Mouse (Mus musculus) monocyte, adult 5-6 weeks (primary cell): ENCODE measurements around the gene Ppp4r1. TPM values are rescaled to one million over a fixed set of nuclear protein-coding genes. Genes with fewer than 3 reads are reported as not detected.
A peak's percentile ranks its signal among the peaks of the same experiment; 100 is the strongest.

Experiments used
- ATAC-seq: fragments of 153-309, 156-312 bp; replicated peaks from 2 replicates; pipeline ENCODE4 v1.8.0; 2017; ENCODE audit warnings: mild to moderate bottlenecking; ENCODE audit not compliant: low TSS enrichment, insufficient number of reproducible peaks, severe bottlenecking, poor library complexity, low FRiP score
- total RNA-seq: library from RNA; stranded (forward); fragments of 200-1000, 200-491, 200-594 nt; gene quantifications from 3 replicates; pipeline ENCODE4 v1.2.3, GENCODE M21; 2017

Gene Ppp4r1
- total RNA-seq: 81.9 to 108 TPM (median 105 TPM) in 3 replicates

- no peak; the same call in 1 of the 2 replicates for ATAC-seq
Measured at GRCm38 (mm10) chr17:65782551-65783141, at the start of gene Ppp4r1. TSS of gene Ppp4r1 (plus strand) at chr17:65782573.

GRCm38 (mm10) chr17:65732666-65733065 is 49.7 kb upstream of the Ppp4r1 start:
- no peak for ATAC-seq

- 0 out of 2 replicates have a peak, but pooled peaks have one; percentile 18 for ATAC-seq
Measured at GRCm38 (mm10) chr17:65735088-65735487, 47.3 kb upstream of the Ppp4r1 start.

DNA sequence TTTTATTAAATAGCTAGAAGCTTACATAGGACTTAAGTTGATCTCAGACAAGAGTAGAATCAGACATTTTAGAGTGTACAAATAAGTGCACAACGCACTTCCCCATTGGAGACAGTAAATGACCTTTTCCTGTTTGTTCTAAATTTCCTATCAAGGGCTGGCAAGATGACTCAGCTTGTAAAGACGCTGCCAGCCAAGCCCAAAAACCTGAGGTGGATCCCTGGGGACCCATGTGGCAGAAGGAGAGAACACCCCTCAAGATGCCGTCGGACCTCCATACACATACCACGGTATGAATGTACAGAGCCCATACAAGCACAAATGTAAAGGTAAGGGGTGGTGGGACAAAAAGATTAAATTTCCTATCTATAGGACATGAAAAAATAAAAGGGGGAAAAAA is 45.2 kb upstream of the Ppp4r1 start:
- 0 out of 2 replicates have a peak, but pooled peaks have one; percentile 40 for ATAC-seq

- ATAC-seq: no peak
Measured at GRCm38 (mm10) chr17:65737622-65738021, 44.8 kb upstream of the Ppp4r1 start.

DNA sequence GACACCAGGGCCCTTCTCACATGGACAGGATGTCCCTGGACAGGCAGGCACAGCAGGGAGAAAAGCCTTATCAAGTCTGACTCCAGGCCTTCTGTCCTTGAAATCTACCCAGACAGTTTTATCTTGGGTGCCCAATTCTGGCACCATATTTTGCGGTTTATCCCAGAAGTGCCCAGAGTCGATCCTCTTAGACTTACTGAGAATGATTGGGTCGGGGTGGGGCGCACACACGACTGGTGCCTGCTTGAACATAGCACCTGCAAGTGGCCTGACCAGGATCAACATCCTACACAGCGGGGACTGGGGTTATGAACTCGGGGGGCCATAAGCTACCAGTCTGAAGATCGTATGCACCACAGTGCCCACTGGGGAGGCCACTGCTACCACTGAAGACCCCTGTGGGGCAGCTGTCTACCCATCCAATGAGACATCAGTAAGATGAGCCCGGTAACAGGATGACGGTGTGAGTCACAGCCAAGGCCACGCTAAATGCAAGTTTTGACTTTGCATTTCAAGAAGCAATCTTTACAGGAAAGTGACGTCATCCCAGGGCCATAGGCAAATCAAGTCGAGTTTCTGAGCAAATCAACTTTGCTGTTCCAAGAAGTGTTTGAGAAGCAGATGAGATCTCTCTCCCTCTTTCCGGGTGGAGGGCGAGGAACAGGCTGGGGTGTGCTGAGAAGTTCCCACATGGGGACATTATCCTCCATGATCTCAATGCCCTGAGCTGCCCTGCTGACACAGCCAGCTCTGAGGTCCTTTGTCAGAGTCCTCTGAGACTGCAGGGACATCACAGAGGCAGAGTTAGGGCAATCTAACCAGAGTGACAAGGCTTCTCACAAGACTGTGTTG is 42.3 kb upstream of the Ppp4r1 start:
- ATAC-seq: no peak

DNA sequence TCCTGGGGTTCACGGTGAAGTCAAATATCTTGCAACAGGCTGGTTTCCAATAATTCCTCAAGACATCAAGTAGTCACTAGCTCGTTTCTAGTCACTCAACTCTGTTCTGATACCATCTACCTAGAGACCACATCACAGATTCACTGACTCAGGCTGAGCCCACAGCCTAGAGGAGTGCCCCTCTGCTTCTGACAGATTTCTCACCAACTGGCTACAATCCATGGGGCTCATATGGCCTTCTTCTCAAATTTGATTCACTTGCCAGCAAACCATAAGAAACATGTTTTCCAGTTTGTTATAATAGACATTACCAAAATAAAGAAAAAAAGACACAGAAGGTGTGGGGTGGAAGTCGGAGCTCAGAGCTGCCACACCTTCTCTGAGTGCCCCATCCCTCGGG is 40.8 kb upstream of the Ppp4r1 start:
- no peak for ATAC-seq

GRCm38 (mm10) chr17:65742245-65742905 is 40.0 kb upstream of the Ppp4r1 start:
- ATAC-seq: no peak

DNA sequence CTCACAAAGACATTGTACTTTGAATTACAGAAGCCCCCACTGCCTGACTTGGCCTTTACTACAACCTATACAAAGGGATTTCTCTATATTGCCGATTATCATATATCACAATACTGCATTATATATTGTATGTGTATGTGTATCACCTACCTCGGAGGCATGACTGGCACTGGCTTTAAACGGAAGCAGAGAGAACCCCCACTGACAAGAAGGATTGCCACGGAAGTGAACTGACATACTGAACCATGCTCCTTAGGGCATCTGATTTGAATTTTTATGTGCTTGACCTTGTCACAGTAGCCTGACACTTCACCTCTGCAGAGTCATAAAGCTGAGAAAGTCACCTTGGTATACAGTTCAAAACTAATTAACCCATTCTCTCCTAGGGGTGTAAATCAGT is 39.4 kb upstream of the Ppp4r1 start:
- ATAC-seq: no peak

GRCm38 (mm10) chr17:65743664-65744330 is 38.6 kb upstream of the Ppp4r1 start:
- no peak for ATAC-seq

DNA sequence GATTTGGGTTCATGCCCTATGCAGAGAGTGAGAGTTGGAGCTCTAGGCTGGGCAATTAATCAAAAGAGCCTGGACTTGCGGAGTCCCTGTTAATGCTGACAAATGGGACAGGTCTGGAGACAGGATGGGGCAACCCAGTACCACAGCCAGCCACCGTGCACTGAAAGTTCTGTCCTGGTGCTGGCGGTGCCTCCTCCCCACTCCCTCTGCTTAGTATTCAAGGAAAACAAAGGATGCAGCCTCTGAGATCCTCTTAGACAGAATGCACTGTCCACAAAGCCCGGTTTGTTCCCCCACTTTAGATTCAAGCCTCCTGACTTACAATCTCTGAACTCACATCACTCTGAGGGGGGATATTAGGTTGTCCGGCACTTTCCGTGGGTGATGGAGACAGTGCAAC is 36.1 kb upstream of the Ppp4r1 start:
- ATAC-seq: no peak

DNA sequence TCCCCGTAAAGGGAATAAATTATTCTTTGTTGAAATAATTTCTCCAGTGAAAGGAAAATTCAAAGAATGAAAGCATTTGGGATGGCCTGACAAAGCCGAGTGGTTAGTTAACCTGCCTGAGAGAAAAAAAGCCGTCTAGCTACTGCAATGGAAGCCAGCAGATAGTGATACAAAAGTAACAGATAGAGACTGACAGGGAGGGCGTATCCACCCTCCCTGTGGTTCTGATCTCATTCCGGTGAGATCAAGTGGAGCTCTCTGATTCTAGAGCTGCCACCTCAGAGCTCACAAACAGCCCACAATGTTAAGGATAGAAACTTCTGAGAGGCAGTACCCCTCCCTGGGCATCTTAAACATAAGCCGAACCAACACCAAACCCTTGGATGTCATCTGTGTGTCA is 33.4 kb upstream of the Ppp4r1 start:
- no peak for ATAC-seq

GRCm38 (mm10) chr17:65749803-65750202 is 32.6 kb upstream of the Ppp4r1 start:
- peak; percentile 59; the same call in 1 of the 2 replicates for ATAC-seq

DNA sequence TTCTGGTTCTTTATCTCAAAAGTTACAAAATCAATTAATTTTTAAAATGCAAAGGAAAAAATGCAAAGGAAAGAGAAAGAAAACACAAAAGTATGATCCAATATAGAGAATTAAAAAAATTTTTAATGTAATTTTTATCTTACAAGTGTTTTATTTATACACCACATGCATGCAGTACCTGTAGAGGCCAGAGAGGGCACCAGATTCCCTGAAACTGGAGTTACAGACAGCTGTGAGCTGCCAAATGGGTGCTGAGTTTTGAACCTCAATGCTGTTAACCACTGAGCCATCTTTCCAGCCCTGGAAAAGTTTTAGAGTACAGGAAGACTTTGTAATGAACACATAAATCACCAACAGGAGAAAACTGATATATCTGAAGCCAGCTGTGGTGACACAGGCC is 32.1 kb upstream of the Ppp4r1 start:
- ATAC-seq: no peak

DNA sequence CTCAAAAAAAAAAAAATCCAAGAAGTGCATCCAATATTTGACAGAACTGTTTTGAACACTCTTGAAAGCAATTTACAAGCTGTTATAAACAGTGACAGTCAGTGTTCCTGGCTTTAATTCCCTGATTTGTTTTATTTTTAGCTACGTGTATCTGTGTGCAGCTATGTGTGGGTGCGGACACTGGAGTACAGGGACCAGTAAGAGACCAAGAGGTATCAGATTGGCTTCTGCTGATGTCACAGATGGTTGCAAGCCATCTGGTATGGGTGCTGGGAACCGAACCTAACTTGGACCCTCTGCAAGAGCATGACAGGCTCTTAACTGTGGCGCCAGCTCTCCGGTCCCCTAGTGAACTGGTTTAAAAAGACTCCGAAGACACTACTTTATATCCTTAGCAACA is 29.2 kb upstream of the Ppp4r1 start:
- ATAC-seq: no peak

DNA sequence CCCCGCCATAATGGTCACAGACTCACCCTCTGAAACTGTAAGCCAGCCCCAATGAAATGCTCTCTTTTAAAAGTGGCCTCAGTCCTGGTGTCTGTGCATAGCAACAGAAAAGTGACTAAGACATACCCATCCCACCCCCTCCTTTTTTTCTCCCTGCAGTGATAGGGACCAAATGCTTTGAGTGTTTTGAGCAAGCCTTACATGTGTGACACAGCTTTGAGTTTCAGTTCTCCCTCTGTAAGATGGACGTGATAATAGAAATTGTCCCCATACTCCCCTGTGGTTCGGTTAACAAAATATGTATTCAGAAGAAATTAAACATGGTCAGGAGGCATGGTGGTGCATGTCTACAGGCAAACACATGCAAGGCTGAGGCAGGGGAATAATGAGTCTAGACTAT is 26.5 kb upstream of the Ppp4r1 start:
- ATAC-seq: no peak

DNA sequence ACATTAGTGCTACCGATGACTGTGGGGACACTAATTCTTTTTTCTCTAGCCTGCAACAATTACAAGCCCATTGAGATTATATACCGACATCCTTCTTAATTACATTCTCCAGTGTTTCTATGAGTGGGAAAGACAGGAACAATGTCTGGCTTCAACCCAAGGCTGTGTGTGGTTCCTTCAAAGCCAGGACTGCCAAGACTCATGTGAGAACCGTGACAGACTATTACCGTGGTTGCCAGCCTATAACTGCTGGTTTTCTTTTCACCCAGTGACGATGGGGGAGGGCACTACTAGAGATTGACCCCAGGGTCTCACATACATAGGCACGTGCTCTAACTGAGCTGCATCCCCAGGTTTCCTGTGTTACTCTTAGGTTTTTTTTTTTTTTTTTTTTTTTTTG is 25.2 kb upstream of the Ppp4r1 start:
- no peak for ATAC-seq

DNA sequence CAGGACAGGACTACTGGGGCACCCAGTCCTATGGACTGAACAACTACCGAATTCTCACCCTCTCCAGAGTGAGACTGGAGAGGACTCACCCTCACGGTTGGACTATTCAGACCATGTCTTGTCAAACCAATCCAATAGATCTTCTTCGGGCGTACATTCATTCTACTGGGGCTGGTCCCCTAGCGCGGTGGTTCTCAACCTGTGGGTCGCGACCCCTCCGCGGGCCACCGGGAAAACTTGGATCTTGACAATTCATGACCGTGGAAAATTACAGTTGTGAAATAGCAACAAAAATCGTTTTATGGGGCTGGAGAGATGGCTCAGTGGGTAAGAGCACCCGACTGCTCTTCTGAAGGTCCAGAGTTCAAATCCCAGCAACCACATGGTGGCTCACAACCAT is 19.2 kb upstream of the Ppp4r1 start:
- ATAC-seq: no peak

GRCm38 (mm10) chr17:65768486-65768885 is 13.9 kb upstream of the Ppp4r1 start:
- ATAC-seq: no peak
